ENCODE assay signal across 11 mouse cellular contexts in genomic region chr9:31032546-31032945, GRCm38 (mm10). TPM values are rescaled to one million over a fixed set of nuclear protein-coding genes. Genes with fewer than 3 reads are reported as not detected.
A peak's percentile ranks its signal among the peaks of the same experiment; 100 is the strongest.
DNase-seq lines count a peak whose midpoint lies in the region; ATAC-seq and TF ChIP-seq lines count a peak whose summit lies in the region.
"Had no signal": no experiment of that assay in that cellular context is flagged by ENCODE, and none has a peak within 500 bp of the region (broad histone marks: within the 10 kb centered on the region; RNA-seq: fewer than 3 reads in every experiment).

No protein-coding gene starts in this region.

- H3K4me2 ChIP-seq in forebrain, embryonic 15.5 days (replicated peaks) = 0 out of 2 replicates have a peak overlapping the region, but pooled peaks have one; percentile 14
- no peak overlapping the region for H3K4me2 ChIP-seq in forebrain, embryonic 12.5 days
- H3K4me2 ChIP-seq in midbrain, postnatal 0 days (ENCODE audit: low read depth, low read length, poor library complexity, severe bottlenecking) = no peak overlapping the region
- H3K4me2 ChIP-seq in limb, embryonic 13.5 days (replicated peaks) = peak overlapping the region; percentile 56
- H3K4me2 ChIP-seq in stomach, embryonic 15.5 days = peak overlapping the region; percentile 26; the same call in 1 of the 2 replicates

- no peak for ATAC-seq in forebrain, embryonic 15.5 days (replicated peaks)
- ATAC-seq in forebrain, embryonic 12.5 days (ENCODE audit: low FRiP score) = no peak
- ATAC-seq in midbrain, postnatal 0 days (ENCODE audit: low FRiP score) = no peak
- no peak for ATAC-seq in limb, embryonic 13.5 days (ENCODE audit: low FRiP score, low read depth)
- ATAC-seq in stomach, embryonic 15.5 days (ENCODE audit: insufficient read depth, low FRiP score, low read depth) = no peak

- H3K9ac ChIP-seq in forebrain, embryonic 15.5 days (replicated peaks) = no peak overlapping the region
- H3K9ac ChIP-seq in forebrain, embryonic 12.5 days = no peak overlapping the region
- H3K9ac ChIP-seq in midbrain, postnatal 0 days (replicated peaks; ENCODE audit: low read length, poor library complexity, severe bottlenecking) = no peak overlapping the region
- H3K9ac ChIP-seq in limb, embryonic 13.5 days = no peak overlapping the region
- no peak overlapping the region for H3K9ac ChIP-seq in stomach, embryonic 15.5 days

- H3K27me3 ChIP-seq in forebrain, embryonic 15.5 days = no peaks in the 10 kb centered on the region
- no peaks in the 10 kb centered on the region for H3K27me3 ChIP-seq in forebrain, embryonic 12.5 days
- H3K27me3 ChIP-seq in midbrain, embryonic 10.5 days (ENCODE audit: low read depth, poor library complexity, severe bottlenecking) = no peaks in the 10 kb centered on the region
- H3K27me3 ChIP-seq in midbrain, postnatal 0 days (ENCODE audit: insufficient read depth, low read length) = no peaks in the 10 kb centered on the region
- no peaks in the 10 kb centered on the region for H3K27me3 ChIP-seq in limb, embryonic 13.5 days
- no peaks in the 10 kb centered on the region for H3K27me3 ChIP-seq in stomach, embryonic 15.5 days (replicated peaks)

- peaks cover 22% of the 10 kb centered on the region for H3K4me1 ChIP-seq in forebrain, embryonic 15.5 days
- peaks cover 15% of the 10 kb centered on the region for H3K4me1 ChIP-seq in forebrain, embryonic 12.5 days
- H3K4me1 ChIP-seq in midbrain, embryonic 10.5 days = peaks cover 28% of the 10 kb centered on the region
- no peaks in the 10 kb centered on the region for H3K4me1 ChIP-seq in midbrain, postnatal 0 days (ENCODE audit: insufficient read depth, low read length)
- peaks cover 16% of the 10 kb centered on the region for H3K4me1 ChIP-seq in limb, embryonic 13.5 days
- H3K4me1 ChIP-seq in stomach, embryonic 15.5 days = peaks cover 4% of the 10 kb centered on the region; the same call in 1 of the 2 replicates

- DNase-seq in midbrain, embryonic 10.5 days (ENCODE audit: low spot score) = no peak
- no peak for DNase-seq in midbrain, postnatal 0 days (ENCODE audit: low spot score)
- DNase-seq in left cerebral cortex, adult 2 months (ENCODE audit: extremely low spot score in 1 of 2, low spot score in 2 of 2) = no peak
- no peak for DNase-seq in left cerebral cortex, adult 18-20 months (ENCODE audit: low spot score in 2 of 2)
- DNase-seq: cerebellum, adult 9-11 months; kidney, adult 2 months; lung, postnatal 4 days had no signal

- H3K4me3 ChIP-seq in forebrain, embryonic 15.5 days = no peak overlapping the region
- no peak overlapping the region for H3K4me3 ChIP-seq in forebrain, embryonic 12.5 days (replicated peaks)
- H3K4me3 ChIP-seq in midbrain, embryonic 10.5 days = peak overlapping the region; percentile 94
- no peak overlapping the region for H3K4me3 ChIP-seq in midbrain, postnatal 0 days (ENCODE audit: low read depth, low read length)
- no peak overlapping the region for H3K4me3 ChIP-seq in limb, embryonic 13.5 days
- H3K4me3 ChIP-seq in stomach, embryonic 15.5 days (replicated peaks) = no peak overlapping the region
- H3K4me3 ChIP-seq in left cerebral cortex, adult 2 months = no peak overlapping the region

- intact Hi-C loops in left cerebral cortex, adult 2 months (cut with DNase I) = no loop called here

- TF ChIP-seq CTCF in midbrain, postnatal 0 days (IDR thresholded peaks at IDR 0.05) = no peak
- no peak for TF ChIP-seq CTCF in left cerebral cortex, adult 2 months (IDR thresholded peaks at IDR 0.05)

- no peaks in the 10 kb centered on the region; the same call in 1 of the 2 replicates for H3K36me3 ChIP-seq in forebrain, embryonic 15.5 days
- H3K36me3 ChIP-seq in forebrain, embryonic 12.5 days (replicated peaks) = no peaks in the 10 kb centered on the region; the same call in 1 of the 2 replicates
- no peaks in the 10 kb centered on the region; the same call in 1 of the 2 replicates for H3K36me3 ChIP-seq in midbrain, embryonic 10.5 days
- H3K36me3 ChIP-seq in midbrain, postnatal 0 days (ENCODE audit: insufficient read depth, low read length) = no peaks in the 10 kb centered on the region
- peaks cover 3% of the 10 kb centered on the region; the same call in 1 of the 2 replicates for H3K36me3 ChIP-seq in limb, embryonic 13.5 days
- H3K36me3 ChIP-seq in stomach, embryonic 15.5 days = no peaks in the 10 kb centered on the region

- no peaks in the 10 kb centered on the region for H3K9me3 ChIP-seq in forebrain, embryonic 15.5 days
- H3K9me3 ChIP-seq in forebrain, embryonic 12.5 days = no peaks in the 10 kb centered on the region
- H3K9me3 ChIP-seq in midbrain, embryonic 10.5 days (replicated peaks) = no peaks in the 10 kb centered on the region
- H3K9me3 ChIP-seq in midbrain, postnatal 0 days (ENCODE audit: low read length) = no peaks in the 10 kb centered on the region
- H3K9me3 ChIP-seq in limb, embryonic 13.5 days = no peaks in the 10 kb centered on the region
- H3K9me3 ChIP-seq in stomach, embryonic 15.5 days = no peaks in the 10 kb centered on the region

- no peak overlapping the region for H3K27ac ChIP-seq in forebrain, embryonic 15.5 days (replicated peaks)
- no peak overlapping the region for H3K27ac ChIP-seq in forebrain, embryonic 12.5 days
- no peak overlapping the region for H3K27ac ChIP-seq in midbrain, embryonic 10.5 days (replicated peaks)
- no peak overlapping the region for H3K27ac ChIP-seq in midbrain, postnatal 0 days (ENCODE audit: low read depth, low read length)
- H3K27ac ChIP-seq in limb, embryonic 13.5 days = no peak overlapping the region
- H3K27ac ChIP-seq in stomach, embryonic 15.5 days = no peak overlapping the region
- no peak overlapping the region for H3K27ac ChIP-seq in left cerebral cortex, adult 2 months

RNA-seq across cellular contexts. Expression of gene Zbtb44, which starts 2.1 kb away (rescaled TPM):
- 5.0 and 5.6 TPM in 2 replicates for polyA plus RNA-seq in forebrain, embryonic 15.5 days (2015; fragmentation: Nextera tagmentation; extraction: Ambion mirVana)
- 6.0 and 6.1 TPM in 2 replicates for polyA plus RNA-seq in forebrain, embryonic 12.5 days (2016; fragmentation: Nextera tagmentation; extraction: Ambion mirVana)
- 3.6 and 4.4 TPM in 2 replicates for polyA plus RNA-seq in midbrain, embryonic 10.5 days (2016; fragmentation: Nextera tagmentation; extraction: Ambion mirVana)
- total RNA-seq in midbrain, postnatal 0 days (2014; rRNA removed) = 14.2 and 18.2 TPM in 2 replicates
- 3.0 and 3.6 TPM in 2 replicates for polyA plus RNA-seq in midbrain, postnatal 0 days (2015; fragmentation: Nextera tagmentation; extraction: Ambion mirVana)
- 7.4 and 7.8 TPM in 2 replicates for polyA plus RNA-seq in limb, embryonic 13.5 days (2015; fragmentation: Nextera tagmentation; extraction: Ambion mirVana)
- polyA plus RNA-seq in stomach, embryonic 15.5 days (2015; fragmentation: Nextera tagmentation; extraction: Ambion mirVana) = 8.9 and 9.8 TPM in 2 replicates
- total RNA-seq in left cerebral cortex, adult 2 months (2021) = 10 to 100 TPM; 40.4 to 45.2 TPM
- total RNA-seq in left cerebral cortex, adult 18-20 months (2021) = 10 to 100 TPM; 41.3 to 43.5 TPM

Comparison
In these comparisons a context has a peak if more than half of its experiments do, and no peak if none do; other contexts are left out.
1. H3K4me2 ChIP-seq: peak in forebrain, embryonic 15.5 days (single experiment), limb, embryonic 13.5 days (single experiment) and stomach, embryonic 15.5 days (single experiment); none in forebrain, embryonic 12.5 days (single experiment) and midbrain, postnatal 0 days (single experiment).